Mouse (Mus musculus) stomach, postnatal 0 days (tissue): ENCODE measurements at regions not wholly inside any gene's neighbourhood (a gene's known extent, or its start where the extent isn't known, plus 50 kb on each side); places are given as distances from the start of the nearest gene placed in this dataset.

ENCODE experiments used
- ATAC-seq: fragments of 200-750 bp; cut with Nextera tagmentation; 2 replicates; pipeline ENCODE4 v1.8.0; 2017; ENCODE audit not compliant: low FRiP score, low TSS enrichment
- DNase-seq: peaks from one replicate; pipeline ENCODE4 v3.0.0-alpha.2; 2016; ENCODE audit warnings: low spot score
- H3K27ac ChIP-seq: fragments of 300-500 bp; sonication (generic); replicated peaks from 2 replicates; pipeline ENCODE4 v1.5.1; 2014; ENCODE audit warnings: mild to moderate bottlenecking, control low read depth
- H3K27me3 ChIP-seq: fragments of 300-500 bp; sonication (generic); 2 replicates; pipeline ENCODE4 v1.6.1; 2014; ENCODE audit warnings: low read length; ENCODE audit not compliant: control insufficient read depth, insufficient read depth
- H3K36me3 ChIP-seq: fragments of 300-500 bp; sonication (generic); 2 replicates; pipeline ENCODE4 v1.6.1; 2014; ENCODE audit warnings: low read length, mixed read lengths; ENCODE audit not compliant: control insufficient read depth, insufficient read depth
- H3K4me1 ChIP-seq: fragments of 300-500 bp; sonication (generic); replicated peaks from 2 replicates; pipeline ENCODE4 v1.6.1; 2014; ENCODE audit warnings: antibody characterized with exemption; ENCODE audit not compliant: control insufficient read depth, insufficient read depth
- H3K4me2 ChIP-seq: fragments of 300-500 bp; sonication (generic); replicated peaks from 2 replicates; pipeline ENCODE4 v1.6.1; 2014; ENCODE audit warnings: low read depth, mild to moderate bottlenecking, control low read depth, moderate library complexity
- H3K4me3 ChIP-seq: fragments of 300-500 bp; sonication (generic); 2 replicates; pipeline ENCODE4 v1.5.1; 2014; ENCODE audit warnings: low read depth, low read length, control low read depth
- H3K9ac ChIP-seq: fragments of 300-500 bp; sonication (generic); 2 replicates; pipeline ENCODE4 v1.6.1; 2014; ENCODE audit warnings: mild to moderate bottlenecking, low read length, control low read depth, mixed read lengths
- H3K9me3 ChIP-seq: fragments of 300-500 bp; sonication (generic); 2 replicates; pipeline ENCODE4 v1.6.1; 2016; ENCODE audit warnings: low read length; ENCODE audit not compliant: control insufficient read depth
- CTCF ChIP-seq: IDR thresholded peaks from 2 replicates; pipeline ENCODE4 v1.5.1; 2016; ENCODE audit warnings: antibody characterized with exemption, low read depth, mild to moderate bottlenecking, moderate library complexity
- EP300 ChIP-seq: optimal IDR thresholded peaks from 2 replicates; pipeline ENCODE3; 2016; ENCODE audit warnings: antibody characterized with exemption
- WGBS: fragments of 180-500 bp; shearing (Covaris S2); extraction: QIAGEN DNeasy Blood & Tissue Kit; methylation state at CpG from one replicate; pipeline ENCODE4 v1.1.7; 2014; 5-methylcytosine and 5-hydroxymethylcytosine counted together

DNA sequence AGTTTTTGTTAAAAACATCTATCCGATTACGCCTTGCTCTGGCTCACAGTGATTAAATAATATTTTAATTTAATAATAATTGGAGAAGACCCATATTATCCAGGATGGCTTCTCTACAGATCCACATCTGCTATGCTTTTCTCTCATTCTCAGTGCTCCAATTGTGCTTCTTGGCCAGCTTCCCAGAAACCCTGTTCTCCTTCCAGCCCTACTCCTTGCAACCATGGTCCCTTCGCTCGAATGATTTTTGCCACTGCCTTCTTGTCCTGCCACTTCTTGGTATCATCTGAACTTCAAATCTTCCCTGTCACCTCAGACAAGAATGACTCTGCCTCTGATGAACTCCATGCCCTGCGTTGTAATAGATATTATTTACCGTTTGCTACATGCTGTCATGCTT lies 95.0 kb upstream of the Trim52 start:
- ATAC-seq = no peak
- 85% methylated on average over 6 of the region's 6 CpGs for WGBS
- no peak overlapping the region for H3K4me3 ChIP-seq

DNA sequence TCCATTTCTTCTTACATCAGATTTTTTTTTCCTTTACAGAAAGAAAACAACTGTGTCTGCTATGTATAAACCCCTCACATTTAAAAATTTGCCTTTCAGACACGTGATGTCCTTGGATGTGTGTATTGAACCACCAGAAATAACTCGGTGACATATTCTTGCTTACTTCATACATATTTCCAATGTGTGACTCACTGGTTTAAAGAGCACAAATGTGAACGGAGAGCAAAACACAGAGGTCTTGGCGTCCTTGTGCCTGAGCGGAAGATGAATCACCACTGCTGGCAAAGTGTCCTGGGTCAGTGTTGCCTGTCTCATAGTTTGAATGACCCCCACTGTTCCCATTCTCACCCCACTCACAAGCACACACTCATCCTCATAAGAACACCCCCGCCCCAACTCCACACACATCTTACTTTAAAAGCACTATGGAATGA lies 94.0 kb upstream of the Trim52 start:
- Histone ChIP-seq H3K27me3 (no peaks in the 10 kb centered on the region), H3K36me3 (no peaks in the 10 kb centered on the region), H3K4me2 (no peak overlapping the region), H3K4me1 (no peaks in the 10 kb centered on the region), H3K27ac (no peak overlapping the region), H3K4me3 (no peak overlapping the region), H3K9ac (no peak overlapping the region), H3K9me3 (no peaks in the 10 kb centered on the region)
- DNase-seq (peak; percentile 14), ATAC-seq (peak; percentile 76; the same call in 1 of the 2 replicates)
- TF ChIP-seq EP300 (no peak), CTCF (no peak)
- WGBS = 46% methylated on average over 6 of the region's 6 CpGs

More for the DNA sequence above, 95.0 kb upstream of the Trim52 start:
- H3K36me3 ChIP-seq = no peaks in the 10 kb centered on the region
- TF ChIP-seq EP300 = no peak
- TF ChIP-seq CTCF = no peak
- H3K27me3 ChIP-seq = no peaks in the 10 kb centered on the region
- H3K4me1 ChIP-seq = no peaks in the 10 kb centered on the region
- H3K4me2 ChIP-seq = no peak overlapping the region
- H3K9ac ChIP-seq = no peak overlapping the region
- no peak for DNase-seq
- H3K27ac ChIP-seq = no peak overlapping the region
- H3K9me3 ChIP-seq = no peaks in the 10 kb centered on the region

DNA sequence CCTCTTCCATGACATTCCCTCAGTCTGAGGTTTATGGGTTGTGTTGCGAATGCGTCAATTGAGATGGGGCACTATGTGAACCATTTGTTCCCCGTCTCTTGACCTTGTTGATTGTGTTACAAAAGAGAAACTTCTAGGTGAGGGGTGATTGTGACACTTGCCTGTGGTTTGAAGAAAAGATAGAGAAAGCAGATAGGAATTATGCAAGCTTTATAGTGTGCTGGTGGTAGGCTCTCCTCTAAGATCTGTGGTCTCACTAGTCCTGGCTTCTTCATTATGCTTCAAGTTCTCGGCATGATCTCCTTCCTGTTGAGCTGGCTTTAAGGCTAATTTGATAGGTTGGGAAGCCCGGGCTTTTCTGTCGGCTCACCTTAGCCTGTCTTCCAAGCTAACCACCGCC lies 83.2 kb upstream of the Trim52 start:
- H3K4me2 ChIP-seq = no peak overlapping the region
- H3K4me1 ChIP-seq = no peaks in the 10 kb centered on the region
- H3K4me3 ChIP-seq = no peak overlapping the region
- H3K9me3 ChIP-seq = no peaks in the 10 kb centered on the region
- H3K27me3 ChIP-seq = no peaks in the 10 kb centered on the region
- 91% methylated on average over 7 of the region's 7 CpGs for WGBS
- DNase-seq (no peak), ATAC-seq (no peak)
- TF ChIP-seq EP300 (no peak), CTCF (no peak)
- H3K9ac ChIP-seq = no peak overlapping the region
- H3K36me3 ChIP-seq = no peaks in the 10 kb centered on the region
- no peak overlapping the region for H3K27ac ChIP-seq

DNA sequence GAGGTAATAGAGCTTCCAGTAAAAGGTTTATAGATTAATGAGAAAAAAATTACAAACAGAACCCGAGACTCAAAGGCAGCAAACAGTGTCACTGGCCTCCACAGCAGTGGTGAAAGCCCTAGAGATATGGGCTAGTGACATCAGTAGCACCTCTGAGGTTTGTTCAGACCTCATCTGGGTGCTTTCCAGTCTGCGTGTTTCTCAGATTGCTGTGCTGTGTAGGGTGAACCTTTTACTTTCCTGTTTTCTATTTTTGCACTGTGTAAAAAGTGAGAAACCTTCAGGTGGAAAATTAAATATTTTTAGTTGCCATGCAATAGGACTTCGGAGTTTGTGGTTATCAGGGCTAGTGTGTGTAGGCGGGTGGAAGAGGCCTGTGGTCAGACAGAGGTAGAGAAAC lies 79.2 kb upstream of the Trim52 start:
- no peak overlapping the region for H3K4me3 ChIP-seq
- TF ChIP-seq EP300 (no peak), CTCF (no peak)
- H3K9me3 ChIP-seq = no peaks in the 10 kb centered on the region
- DNase-seq = no peak
- H3K36me3 ChIP-seq = no peaks in the 10 kb centered on the region
- no peak overlapping the region for H3K27ac ChIP-seq
- H3K4me2 ChIP-seq = no peak overlapping the region
- WGBS = 82% methylated on average over 4 of the region's 4 CpGs
- H3K27me3 ChIP-seq = no peaks in the 10 kb centered on the region
- no peak for ATAC-seq
- no peak overlapping the region for H3K9ac ChIP-seq
- H3K4me1 ChIP-seq = no peaks in the 10 kb centered on the region

DNA sequence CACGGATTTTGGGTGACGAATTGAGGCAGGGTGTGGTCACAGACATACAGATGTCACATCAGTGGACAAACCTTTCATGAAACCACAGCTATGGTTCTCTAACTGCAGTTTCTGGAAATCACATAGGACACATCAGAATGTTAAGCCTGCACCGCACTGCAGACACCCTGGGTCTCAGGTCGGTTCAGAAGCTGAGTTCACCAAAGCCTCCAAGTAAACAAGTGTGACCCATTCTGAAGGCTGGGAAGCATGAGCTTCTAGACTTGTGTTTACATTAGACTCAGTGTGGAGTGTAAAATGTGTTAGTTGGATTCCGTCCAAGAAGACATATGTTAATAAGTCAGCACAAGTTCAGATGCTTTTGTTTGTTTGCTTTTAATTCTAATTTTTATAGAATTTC lies 78.3 kb upstream of the Trim52 start:
- Histone ChIP-seq H3K27me3 (no peaks in the 10 kb centered on the region), H3K36me3 (no peaks in the 10 kb centered on the region), H3K9ac (no peak overlapping the region), H3K4me2 (no peak overlapping the region), H3K4me1 (no peaks in the 10 kb centered on the region), H3K9me3 (no peaks in the 10 kb centered on the region), H3K4me3 (no peak overlapping the region), H3K27ac (no peak overlapping the region)
- ATAC-seq (no peak), DNase-seq (no peak)
- WGBS = 43% methylated on average over 5 of the region's 5 CpGs
- no peak for TF ChIP-seq EP300

DNA sequence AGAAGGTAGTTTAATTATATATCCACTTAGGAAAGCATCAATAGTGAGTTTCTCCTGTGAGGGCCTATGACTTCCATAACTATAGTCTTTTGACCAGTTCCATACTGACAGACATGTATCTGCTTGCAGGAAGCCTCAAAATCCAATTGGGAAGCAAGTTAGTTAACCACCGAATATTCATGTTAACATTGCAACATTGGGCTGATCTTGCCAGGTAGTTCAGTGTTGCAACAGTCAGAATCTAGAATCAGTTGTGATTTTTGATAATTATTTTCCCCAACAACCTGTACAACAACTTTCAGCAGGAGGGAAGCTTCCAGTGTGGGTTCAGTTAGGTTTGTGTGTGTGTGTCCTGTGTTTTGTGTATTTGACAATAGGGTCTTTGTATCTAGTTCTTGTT lies 74.9 kb upstream of the Trim52 start:
- no peak for ATAC-seq
- TF ChIP-seq CTCF (no peak), EP300 (no peak)

More for the DNA sequence above, 74.9 kb upstream of the Trim52 start:
- DNase-seq = no peak
- Histone ChIP-seq H3K4me3 (no peak overlapping the region), H3K27me3 (no peaks in the 10 kb centered on the region), H3K9ac (no peak overlapping the region), H3K4me1 (no peaks in the 10 kb centered on the region), H3K27ac (no peak overlapping the region), H3K36me3 (no peaks in the 10 kb centered on the region), H3K4me2 (no peak overlapping the region), H3K9me3 (no peaks in the 10 kb centered on the region)
- 88% methylated on average over 1 of the region's 1 CpGs for WGBS
